Mouse (Mus musculus): Measurements from ENCODE around the gene Cul3.

GRCm38 (mm10) chr1:80338398-80338797 is 1.9 kb downstream of the Cul3 start:
- TF ChIP-seq CTCF (IDR thresholded peaks at IDR 0.05; ENCODE audit: low read depth, low read length) (no peak), POLR2A (IDR thresholded peaks at IDR 0.05; ENCODE audit: extremely low read depth, insufficient read depth, low read length) (no peak)

All from liver, adult 2 months (tissue).